Mouse (Mus musculus) limb, embryonic 13.5 days (tissue): ENCODE results near the gene Tomm22. TPM values are rescaled to one million over a fixed set of nuclear protein-coding genes. Genes with fewer than 3 reads are reported as not detected.
A peak's percentile ranks its signal among the peaks of the same experiment; 100 is the strongest.

Experiments used
- ATAC-seq: fragments of 200-750 bp; cut with Nextera tagmentation; 2 replicates; pipeline ENCODE4 v1.8.0; 2017; ENCODE audit warnings: low read depth, moderate number of reproducible peaks, moderate TSS enrichment; ENCODE audit not compliant: low FRiP score
- H3K27ac ChIP-seq: fragments of 300-500 bp; sonication (generic); 2 replicates; pipeline ENCODE4 v1.5.1; 2015; ENCODE audit warnings: inconsistent platforms, mild to moderate bottlenecking, moderate library complexity
- H3K27me3 ChIP-seq: fragments of 300-500 bp; sonication (generic); 2 replicates; pipeline ENCODE4 v1.6.1; 2015; ENCODE audit warnings: mild to moderate bottlenecking, inconsistent platforms
- H3K36me3 ChIP-seq: fragments of 300-500 bp; sonication (generic); 2 replicates; pipeline ENCODE4 v1.6.1; 2015; ENCODE audit warnings: inconsistent platforms, mild to moderate bottlenecking, moderate library complexity
- H3K4me1 ChIP-seq: fragments of 300-500 bp; sonication (generic); 2 replicates; pipeline ENCODE4 v1.6.1; 2015; ENCODE audit warnings: inconsistent platforms
- H3K4me2 ChIP-seq: fragments of 300-500 bp; sonication (generic); replicated peaks from 2 replicates; pipeline ENCODE4 v1.6.1; 2015; ENCODE audit warnings: inconsistent platforms, mild to moderate bottlenecking, moderate library complexity
- H3K4me3 ChIP-seq: fragments of 300-500 bp; sonication (generic); 2 replicates; pipeline ENCODE4 v1.5.1; 2015; ENCODE audit warnings: moderate library complexity, mild to moderate bottlenecking, inconsistent platforms
- H3K9ac ChIP-seq: fragments of 300-500 bp; sonication (generic); 2 replicates; pipeline ENCODE4 v1.6.1; 2015; ENCODE audit warnings: mild to moderate bottlenecking, inconsistent platforms
- H3K9me3 ChIP-seq: fragments of 300-500 bp; sonication (generic); 2 replicates; pipeline ENCODE4 v1.6.1; 2016; ENCODE audit warnings: inconsistent platforms
- whole genome bisulfite sequencing: fragments of 180-500 bp; shearing (Covaris S2); methylation state at CpG from one replicate; pipeline ENCODE4 v1.1.7; 2015; 5-methylcytosine and 5-hydroxymethylcytosine counted together
- polyA plus RNA-seq: library from polyadenylated mRNA; unstranded; fragments of >200 nt; fragmentation: Nextera tagmentation; extraction: Ambion mirVana; gene quantifications from 2 replicates; pipeline ENCODE4 v1.2.1, GENCODE M21; 2015

Tomm22 gene
- polyA plus RNA-seq, 1 experiment from 2014 or later = 226 TPM

- Histone ChIP-seq H3K36me3 (no peaks in the 10 kb centered on the region), H3K9ac (peak within 1 kb of the TSS; percentile 96), H3K4me3 (peak within 1 kb of the TSS; percentile 91), H3K4me2 (peak within 1 kb of the TSS; percentile 86), H3K4me1 (peaks cover 65% of the 10 kb centered on the region), H3K9me3 (no peaks in the 10 kb centered on the region), H3K27me3 (no peaks in the 10 kb centered on the region), H3K27ac (peak within 1 kb of the TSS; percentile 96)
- under 1% methylated on average over 62 of the region's 72 CpGs for WGBS
- peak; percentile 66 for ATAC-seq
These were observed 17.1 kb downstream of the Tomm22 start, which contains the start of gene Josd1 for GRCm38 (mm10) chr15:79687646-79688267. Josd1 (minus strand) TSS chr15:79687919.

GRCm38 (mm10) chr15:79688268-79688956, 17.8 kb downstream of the Tomm22 start:
- Histone ChIP-seq H3K27me3 (no peaks in the 10 kb centered on the region), H3K9ac (peak overlapping the region; percentile 96), H3K36me3 (no peaks in the 10 kb centered on the region), H3K4me2 (peak overlapping the region; percentile 86), H3K27ac (peak overlapping the region; percentile 96), H3K9me3 (no peaks in the 10 kb centered on the region), H3K4me1 (peaks cover 67% of the 10 kb centered on the region), H3K4me3 (peak overlapping the region; percentile 91)
- WGBS = 2% methylated on average over 8 of the region's 8 CpGs
- no peak for ATAC-seq

DNA sequence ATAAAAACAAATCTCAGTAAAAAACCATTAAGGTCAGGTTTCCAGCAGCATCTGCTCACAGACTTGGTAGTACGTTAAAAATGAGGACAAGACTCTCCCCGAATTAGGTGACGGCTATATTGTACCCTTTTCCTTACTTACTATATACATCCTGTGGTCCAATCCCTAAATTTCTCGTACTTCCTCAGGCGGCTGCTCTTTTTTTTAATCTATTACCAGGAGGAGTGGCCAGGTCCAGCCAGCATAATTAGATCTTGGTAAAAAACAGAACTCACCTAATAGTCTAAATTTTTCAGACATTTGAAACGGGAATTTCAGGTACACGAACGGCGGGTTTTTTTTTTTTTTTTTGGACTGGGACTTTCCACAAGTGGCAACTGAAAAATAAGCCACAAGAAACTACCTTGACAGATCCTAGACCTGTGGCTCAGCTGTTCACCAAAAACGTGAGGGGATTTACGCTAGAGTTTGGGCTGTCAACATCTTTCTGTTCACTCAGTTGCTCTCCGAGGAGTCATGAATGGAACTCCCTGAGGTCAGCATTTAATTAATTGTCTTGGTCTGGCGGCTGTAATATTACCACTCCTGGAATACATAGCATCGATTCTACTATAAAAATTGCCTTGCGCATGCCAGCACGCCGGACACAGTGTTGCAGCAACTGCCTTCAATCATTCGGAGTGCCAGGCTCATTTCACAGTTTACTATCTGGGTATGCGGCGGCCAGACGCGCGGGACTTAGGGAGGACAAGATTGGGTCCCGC, 19.2 kb downstream of the Tomm22 start:
- H3K4me2 ChIP-seq = peak overlapping the region; percentile 97
- peak overlapping the region; percentile 52; the same call in 1 of the 2 replicates for H3K27ac ChIP-seq
- no peak for ATAC-seq
- no peaks in the 10 kb centered on the region for H3K9me3 ChIP-seq
- peak overlapping the region; percentile 48; the same call in 1 of the 2 replicates for H3K9ac ChIP-seq
- H3K4me3 ChIP-seq = peak overlapping the region; percentile 92
- H3K4me1 ChIP-seq = peaks cover 59% of the 10 kb centered on the region
- no peaks in the 10 kb centered on the region for H3K27me3 ChIP-seq
- H3K36me3 ChIP-seq = peaks cover 5% of the 10 kb centered on the region
- WGBS = 10% methylated on average over 24 of the region's 24 CpGs

- peaks cover 52% of the 10 kb centered on the region for H3K4me1 ChIP-seq
- no peaks in the 10 kb centered on the region for H3K27me3 ChIP-seq
- peak within 1 kb of the TSS; percentile 97 for H3K4me2 ChIP-seq
- no peaks in the 10 kb centered on the region for H3K9me3 ChIP-seq
- peak within 1 kb of the TSS; percentile 92 for H3K4me3 ChIP-seq
- H3K36me3 ChIP-seq = peaks cover 12% of the 10 kb centered on the region
- peak within 1 kb of the TSS; percentile 94 for H3K9ac ChIP-seq
- peak within 1 kb of the TSS; percentile 69; the same call in 1 of the 2 replicates for H3K27ac ChIP-seq
- 0% methylated on average over 44 of the region's 45 CpGs for WGBS
- peak; percentile 97 for ATAC-seq
These were observed 19.9 kb downstream of the Tomm22 start, which contains the start of gene Gtpbp1 for GRCm38 (mm10) chr15:79690426-79691022. Gtpbp1 (plus strand) TSS chr15:79690845.

DNA sequence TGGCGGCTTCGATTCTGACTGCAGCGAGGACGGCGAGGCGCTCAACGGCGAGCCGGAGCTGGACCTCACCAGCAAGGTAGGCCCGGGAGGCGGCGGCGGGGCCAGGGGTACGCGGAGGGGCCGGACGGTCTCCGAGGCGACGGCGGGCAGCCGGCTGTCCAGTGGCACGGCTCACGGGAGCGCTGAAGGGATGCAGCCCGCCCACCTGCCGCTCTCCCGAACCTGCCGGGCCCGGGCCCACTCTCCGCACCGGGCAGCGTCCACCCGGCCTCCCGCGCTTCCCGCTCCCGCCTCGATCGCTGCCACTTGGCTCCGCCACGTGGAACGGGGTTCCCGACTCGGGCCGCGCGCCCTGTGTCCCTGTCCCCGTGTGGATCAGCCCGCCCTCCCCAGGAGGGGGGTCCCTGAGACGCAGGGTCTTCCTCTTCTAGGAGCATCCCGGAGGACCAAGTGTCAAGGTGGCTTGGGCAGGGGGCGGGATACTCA, 20.4 kb downstream of the Tomm22 start:
- H3K4me2 ChIP-seq = peak overlapping the region; percentile 97
- H3K4me3 ChIP-seq = peak overlapping the region; percentile 92
- peak; percentile 2; the same call in 1 of the 2 replicates for ATAC-seq
- peaks cover 46% of the 10 kb centered on the region for H3K4me1 ChIP-seq
- H3K27ac ChIP-seq = peak overlapping the region; percentile 69; the same call in 1 of the 2 replicates
- H3K9ac ChIP-seq = peak overlapping the region; percentile 94
- H3K9me3 ChIP-seq = no peaks in the 10 kb centered on the region
- no peaks in the 10 kb centered on the region for H3K27me3 ChIP-seq
- WGBS = 1% methylated on average over 42 of the region's 53 CpGs
- peaks cover 16% of the 10 kb centered on the region for H3K36me3 ChIP-seq

DNA sequence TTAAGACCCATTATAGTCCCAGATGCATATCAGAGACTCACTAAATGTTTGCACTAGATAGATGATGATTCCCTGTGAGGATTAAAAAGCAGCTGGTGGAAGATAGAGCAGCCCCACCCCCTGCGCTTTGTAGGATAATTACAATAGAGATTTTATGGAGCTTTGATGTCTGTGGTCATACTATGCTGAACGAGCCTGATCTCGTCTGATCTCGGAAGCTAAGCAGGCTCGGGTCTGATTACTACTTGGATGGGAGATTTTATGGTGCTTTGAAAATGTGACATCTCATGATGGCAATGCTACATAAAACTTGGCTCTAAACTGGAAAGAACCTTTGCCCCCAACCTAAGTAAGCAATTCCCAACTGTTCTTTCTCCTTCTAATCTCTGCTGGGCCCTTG, 21.7 kb downstream of the Tomm22 start:
- Histone ChIP-seq H3K27me3 (no peaks in the 10 kb centered on the region), H3K9me3 (no peaks in the 10 kb centered on the region), H3K4me3 (peak overlapping the region; percentile 92; the same call in 1 of the 2 replicates), H3K9ac (no peak overlapping the region), H3K4me2 (peak overlapping the region; percentile 97), H3K36me3 (peaks cover 26% of the 10 kb centered on the region), H3K4me1 (peaks cover 40% of the 10 kb centered on the region), H3K27ac (no peak overlapping the region)
- 64% methylated on average over 5 of the region's 5 CpGs for WGBS
- no peak for ATAC-seq

DNA sequence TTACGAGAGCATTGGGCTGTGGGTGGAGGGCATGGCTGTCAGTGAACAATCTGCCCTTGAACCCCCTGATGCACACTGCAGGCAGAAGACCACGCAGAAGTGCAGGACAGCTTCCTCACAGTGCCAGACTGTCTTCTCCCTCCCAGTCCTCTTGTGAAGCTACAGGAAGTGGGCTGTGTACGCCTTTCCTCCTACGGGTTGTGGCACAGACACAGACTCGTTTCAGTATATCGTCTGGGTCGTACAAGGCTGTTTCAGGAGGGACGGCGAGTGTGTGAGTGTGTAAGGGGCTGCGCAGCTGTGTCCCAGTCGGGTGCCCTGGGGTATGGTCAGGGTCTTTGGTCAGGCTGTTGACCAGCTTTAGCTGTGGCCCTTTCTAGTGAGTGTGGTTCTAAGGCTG, 23.1 kb downstream of the Tomm22 start:
- no peaks in the 10 kb centered on the region for H3K27me3 ChIP-seq
- no peak overlapping the region for H3K9ac ChIP-seq
- no peak for ATAC-seq
- peaks cover 27% of the 10 kb centered on the region for H3K36me3 ChIP-seq
- 80% methylated on average over 11 of the region's 11 CpGs for WGBS
- no peak overlapping the region for H3K4me3 ChIP-seq
- H3K27ac ChIP-seq = no peak overlapping the region
- no peaks in the 10 kb centered on the region for H3K9me3 ChIP-seq
- peaks cover 34% of the 10 kb centered on the region for H3K4me1 ChIP-seq
- 0 out of 2 replicates have a peak overlapping the region, but pooled peaks have one; percentile 1 for H3K4me2 ChIP-seq

- H3K27me3 ChIP-seq = no peaks in the 10 kb centered on the region
- H3K4me2 ChIP-seq = no peak overlapping the region
- no peak overlapping the region for H3K9ac ChIP-seq
- no peak overlapping the region for H3K4me3 ChIP-seq
- H3K4me1 ChIP-seq = peaks cover 31% of the 10 kb centered on the region
- WGBS = 94% methylated on average over 4 of the region's 4 CpGs
- peaks cover 33% of the 10 kb centered on the region for H3K36me3 ChIP-seq
- no peak overlapping the region for H3K27ac ChIP-seq
- no peak for ATAC-seq
- H3K9me3 ChIP-seq = no peaks in the 10 kb centered on the region
These were observed 23.9 kb downstream of the Tomm22 start for GRCm38 (mm10) chr15:79694512-79694911.

DNA sequence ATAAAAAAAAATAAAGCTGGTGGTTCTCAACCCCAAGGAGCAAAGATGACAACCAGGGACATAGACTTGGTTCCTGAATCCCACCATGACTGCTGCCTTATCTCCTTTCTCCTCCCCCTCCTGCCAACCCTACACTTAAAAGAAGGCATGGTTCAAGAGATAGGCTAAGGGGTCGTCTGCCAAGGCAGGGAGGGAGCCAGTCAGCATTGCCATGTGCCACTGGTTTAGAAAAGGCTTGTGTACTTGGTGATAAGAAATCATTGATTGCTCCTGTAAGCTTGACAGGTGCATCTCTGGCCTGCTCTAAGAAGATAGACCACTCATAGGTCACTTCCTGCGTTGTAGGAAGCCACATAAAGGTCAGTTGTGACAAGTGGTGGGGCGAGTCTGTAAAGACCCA, 24.9 kb downstream of the Tomm22 start:
- Histone ChIP-seq H3K9me3 (no peaks in the 10 kb centered on the region), H3K27ac (no peak overlapping the region), H3K27me3 (no peaks in the 10 kb centered on the region), H3K4me2 (no peak overlapping the region), H3K4me1 (peaks cover 26% of the 10 kb centered on the region), H3K4me3 (no peak overlapping the region), H3K36me3 (peaks cover 33% of the 10 kb centered on the region), H3K9ac (no peak overlapping the region)
- ATAC-seq = no peak
- WGBS = 69% methylated on average over 3 of the region's 3 CpGs

DNA sequence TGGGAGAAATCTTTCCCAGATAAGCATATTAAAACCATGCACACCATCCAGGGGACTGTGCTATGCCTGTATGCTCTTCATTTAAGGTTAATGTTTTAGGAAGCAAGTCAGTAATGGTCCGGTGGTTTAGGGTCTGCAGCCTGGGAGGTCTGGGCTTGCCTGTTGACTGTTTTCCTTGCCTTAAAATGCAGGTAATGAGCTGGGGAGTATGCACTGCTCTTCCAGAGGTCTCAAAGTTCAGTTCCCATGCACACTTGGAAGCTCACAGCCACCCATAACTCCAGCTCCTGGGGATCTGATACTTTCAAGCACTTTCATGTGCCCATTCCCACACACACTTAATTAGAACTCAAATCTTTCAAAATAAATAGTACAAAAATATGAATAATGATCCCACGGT, 25.8 kb downstream of the Tomm22 start:
- no peaks in the 10 kb centered on the region for H3K27me3 ChIP-seq
- H3K27ac ChIP-seq = no peak overlapping the region
- ATAC-seq = no peak
- 88% methylated on average over 2 of the region's 2 CpGs for WGBS
- H3K9ac ChIP-seq = 0 out of 2 replicates have a peak overlapping the region, but pooled peaks have one; percentile 25
- no peaks in the 10 kb centered on the region for H3K9me3 ChIP-seq
- H3K36me3 ChIP-seq = peaks cover 33% of the 10 kb centered on the region
- H3K4me3 ChIP-seq = no peak overlapping the region
- no peak overlapping the region for H3K4me2 ChIP-seq
- peaks cover 24% of the 10 kb centered on the region for H3K4me1 ChIP-seq

- H3K4me2 ChIP-seq = no peak overlapping the region
- H3K36me3 ChIP-seq = peaks cover 33% of the 10 kb centered on the region
- WGBS = 90% methylated on average over 6 of the region's 6 CpGs
- H3K27me3 ChIP-seq = no peaks in the 10 kb centered on the region
- 0 out of 2 replicates have a peak overlapping the region, but pooled peaks have one; percentile 19 for H3K9ac ChIP-seq
- no peaks in the 10 kb centered on the region for H3K9me3 ChIP-seq
- H3K4me1 ChIP-seq = peaks cover 19% of the 10 kb centered on the region
- ATAC-seq = no peak
- no peak overlapping the region for H3K27ac ChIP-seq
- no peak overlapping the region for H3K4me3 ChIP-seq
These were observed 26.4 kb downstream of the Tomm22 start for GRCm38 (mm10) chr15:79697011-79697410.
